Mouse (Mus musculus): ENCODE data around the gene Thsd7a. TPM values are rescaled to one million over a fixed set of nuclear protein-coding genes. Genes with fewer than 3 reads are reported as not detected.

The Thsd7a gene
- total RNA-seq, 2 experiments from 2014 or later = not detected

DNA sequence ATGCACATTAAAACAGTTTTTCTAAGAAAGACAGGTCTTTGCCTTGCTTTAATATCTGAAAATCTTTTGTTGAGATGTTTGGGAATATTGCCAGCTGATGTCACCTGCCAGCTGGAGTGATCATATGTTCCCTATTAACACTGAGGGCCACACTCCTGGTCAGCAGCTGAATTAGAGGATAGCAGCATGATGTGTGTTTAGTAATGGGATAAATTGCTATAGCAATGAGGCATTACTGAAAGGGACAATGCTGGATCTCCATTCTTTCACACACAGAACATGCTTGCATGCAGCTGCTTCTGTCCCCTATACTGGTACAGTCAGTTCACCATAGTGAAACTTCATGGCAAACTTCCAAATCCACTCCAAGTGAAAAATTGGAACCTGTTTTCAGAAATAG is 230.1 kb downstream of the Thsd7a start:
- ATAC-seq (replicated peaks; ENCODE audit: low FRiP score, low TSS enrichment, poor library complexity, severe bottlenecking) = no peak

DNA sequence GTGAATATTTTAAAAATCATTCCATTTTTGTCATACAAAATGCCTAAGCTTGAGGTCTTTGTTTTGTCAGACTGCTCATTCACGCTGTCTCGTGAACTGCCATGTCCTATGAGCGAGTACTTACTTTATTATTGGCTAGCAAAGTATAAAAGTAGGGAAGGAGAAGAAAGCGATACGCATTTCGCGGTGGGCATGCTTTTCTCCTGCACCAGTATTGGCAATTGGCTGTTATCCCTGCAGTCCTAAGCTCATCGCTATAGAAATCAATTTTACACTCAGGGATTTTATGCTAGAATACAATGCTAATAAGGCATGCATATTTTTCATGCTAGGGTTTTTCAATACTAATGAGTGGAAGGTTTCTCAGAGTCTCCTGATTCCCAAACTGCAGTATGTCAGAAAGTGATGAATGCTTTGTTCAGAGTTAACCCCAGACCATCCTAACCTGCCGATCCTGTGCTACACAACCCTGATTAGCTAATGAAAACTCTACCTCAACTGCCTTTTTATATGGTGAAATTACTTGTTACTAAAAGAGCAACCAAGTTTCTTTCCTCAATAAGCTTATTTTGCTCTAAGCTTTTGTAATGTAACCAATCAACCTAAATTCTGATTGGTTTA is 230.8 kb downstream of the Thsd7a start:
- no peak for ATAC-seq (replicated peaks; ENCODE audit: low FRiP score, low TSS enrichment, poor library complexity, severe bottlenecking)

DNA sequence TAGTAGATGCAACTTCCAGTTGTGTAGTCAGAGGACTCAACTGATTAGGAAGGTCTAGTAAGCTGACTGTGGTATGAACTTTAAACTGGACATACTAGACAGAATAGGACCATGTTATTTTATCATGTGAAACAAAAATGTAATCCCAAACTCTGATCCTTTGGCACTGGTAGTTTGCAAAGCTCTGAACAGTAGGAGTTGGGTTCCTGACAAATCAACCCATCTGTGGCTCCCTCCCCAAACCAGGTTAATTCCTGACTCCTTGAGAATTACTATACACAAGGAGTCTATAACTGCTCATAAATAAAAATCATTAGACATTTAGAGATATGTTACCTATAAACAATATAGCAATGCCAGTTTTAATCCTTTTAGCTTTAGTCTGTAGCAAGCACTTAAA is 231.5 kb downstream of the Thsd7a start:
- ATAC-seq (replicated peaks; ENCODE audit: low FRiP score, low TSS enrichment, poor library complexity, severe bottlenecking) = no peak

DNA sequence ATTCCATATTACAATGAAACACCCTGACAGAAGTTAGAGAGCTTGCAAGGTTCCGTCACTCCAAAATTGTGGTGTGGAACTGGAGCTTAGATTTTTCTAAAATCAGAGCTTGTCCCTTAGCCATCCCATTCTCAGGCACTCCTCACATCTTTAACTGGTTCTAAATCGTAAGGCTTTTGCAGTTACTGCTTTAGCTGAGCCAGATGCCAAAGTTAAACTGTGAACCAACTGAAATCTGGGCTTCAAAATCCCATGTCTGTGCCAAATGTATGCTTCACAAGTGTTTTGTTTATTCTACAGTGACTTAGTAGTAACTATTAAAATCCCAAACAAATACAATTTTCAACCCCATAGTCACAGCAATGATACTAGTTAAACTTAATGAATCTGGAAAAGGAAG is 242.3 kb downstream of the Thsd7a start:
- no peak for ATAC-seq (replicated peaks; ENCODE audit: low FRiP score, low TSS enrichment, poor library complexity, severe bottlenecking)

DNA sequence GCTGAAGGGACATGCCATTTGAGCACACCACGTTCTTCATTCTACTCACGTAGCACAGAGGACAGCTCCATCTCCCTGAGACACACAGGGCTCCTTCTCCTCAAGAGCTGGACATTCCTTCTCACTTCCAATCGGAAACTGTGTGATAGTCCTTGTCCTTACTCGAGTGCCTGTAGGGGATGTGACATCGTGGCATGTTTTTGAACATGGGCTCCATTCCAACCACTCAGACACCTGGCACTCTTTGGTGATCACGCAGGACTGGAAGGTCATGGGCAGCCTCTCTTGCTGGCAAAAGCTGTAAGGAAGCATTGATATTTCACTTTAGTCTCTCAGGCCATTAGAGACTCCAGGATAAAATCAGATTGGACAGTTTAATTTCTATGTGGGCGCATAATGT is 245.3 kb downstream of the Thsd7a start:
- ATAC-seq (replicated peaks; ENCODE audit: low FRiP score, low TSS enrichment, poor library complexity, severe bottlenecking) = no peak

DNA sequence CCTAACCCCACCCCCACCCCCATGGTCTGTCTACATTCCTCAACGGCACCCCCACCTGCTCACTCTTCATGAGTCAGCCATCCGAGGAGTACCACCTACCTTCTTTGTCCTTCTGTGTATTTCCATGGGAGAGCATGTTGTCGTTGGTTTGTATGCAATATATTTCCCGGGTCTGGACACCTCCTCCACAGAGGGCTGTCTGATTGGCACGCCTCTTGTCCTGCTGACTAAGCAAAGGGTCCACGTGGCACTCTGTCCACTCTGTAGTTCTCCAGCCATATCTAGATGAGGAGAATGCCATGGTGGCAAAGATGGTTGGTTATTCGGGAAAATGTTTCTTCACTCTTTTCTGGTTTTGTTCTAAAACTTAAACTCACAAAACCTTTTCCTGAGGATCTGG is 248.3 kb downstream of the Thsd7a start:
- ATAC-seq (replicated peaks; ENCODE audit: low FRiP score, low TSS enrichment, poor library complexity, severe bottlenecking) = no peak

DNA sequence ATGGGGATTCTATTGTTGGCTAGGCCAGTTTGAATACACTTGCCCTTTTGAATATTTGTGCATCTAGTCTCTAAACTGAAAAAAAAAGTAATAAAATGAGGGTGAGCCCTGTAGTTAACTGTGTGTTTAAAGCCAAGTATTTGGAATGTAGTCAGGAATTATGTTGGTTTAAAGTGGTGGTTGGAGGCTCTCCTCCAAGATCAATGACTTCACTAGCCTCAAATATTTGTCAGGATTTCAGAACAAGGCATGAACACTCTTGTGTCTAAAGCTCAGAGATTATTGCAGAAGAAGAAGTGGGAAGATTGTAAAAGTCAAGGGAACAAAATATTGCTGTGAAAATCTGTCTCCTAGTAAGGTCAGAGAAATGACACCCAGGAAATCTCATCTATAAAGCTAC is 249.3 kb downstream of the Thsd7a start:
- no peak for ATAC-seq (replicated peaks; ENCODE audit: low FRiP score, low TSS enrichment, poor library complexity, severe bottlenecking)

DNA sequence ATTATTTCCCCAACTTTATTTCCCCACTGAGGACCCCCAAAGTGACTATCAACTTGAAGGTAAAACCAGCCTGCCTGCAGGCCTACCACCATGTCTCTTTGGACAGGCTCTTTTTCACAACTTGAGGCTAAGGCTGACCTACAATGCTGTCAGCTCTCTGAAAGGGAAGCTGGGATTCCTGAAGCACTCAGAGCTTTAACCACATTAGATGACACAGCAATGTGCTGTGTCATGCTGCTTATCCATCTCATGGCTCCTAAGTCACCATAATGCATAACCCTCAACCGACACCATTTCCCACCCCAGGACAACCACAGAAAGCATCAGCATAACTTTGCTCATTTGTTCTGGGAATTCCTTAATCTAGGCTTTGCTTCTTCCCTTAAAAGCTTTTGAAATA is 255.6 kb downstream of the Thsd7a start:
- peak; percentile 52 for ATAC-seq (replicated peaks; ENCODE audit: low FRiP score, low TSS enrichment, poor library complexity, severe bottlenecking)

DNA sequence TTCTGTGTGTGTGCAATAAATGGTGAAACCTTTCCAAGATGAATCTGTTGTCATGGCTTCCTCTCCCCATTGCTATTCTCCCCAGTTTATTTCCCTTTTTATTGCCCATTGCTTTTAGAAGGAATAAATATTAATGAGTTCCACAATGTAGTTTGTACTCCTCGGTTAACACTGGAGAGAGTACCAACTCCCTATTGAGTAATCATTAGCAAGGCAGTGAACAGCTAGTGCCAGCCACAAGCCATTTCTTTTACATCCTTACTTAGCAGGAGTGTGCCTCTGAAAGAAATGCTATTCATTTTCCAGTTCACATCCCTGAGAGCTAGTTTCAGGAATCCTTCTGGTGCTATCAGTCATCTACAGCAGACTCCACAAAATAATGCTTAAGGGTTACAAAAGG is 260.3 kb downstream of the Thsd7a start:
- no peak for ATAC-seq (replicated peaks; ENCODE audit: low FRiP score, low TSS enrichment, poor library complexity, severe bottlenecking)

DNA sequence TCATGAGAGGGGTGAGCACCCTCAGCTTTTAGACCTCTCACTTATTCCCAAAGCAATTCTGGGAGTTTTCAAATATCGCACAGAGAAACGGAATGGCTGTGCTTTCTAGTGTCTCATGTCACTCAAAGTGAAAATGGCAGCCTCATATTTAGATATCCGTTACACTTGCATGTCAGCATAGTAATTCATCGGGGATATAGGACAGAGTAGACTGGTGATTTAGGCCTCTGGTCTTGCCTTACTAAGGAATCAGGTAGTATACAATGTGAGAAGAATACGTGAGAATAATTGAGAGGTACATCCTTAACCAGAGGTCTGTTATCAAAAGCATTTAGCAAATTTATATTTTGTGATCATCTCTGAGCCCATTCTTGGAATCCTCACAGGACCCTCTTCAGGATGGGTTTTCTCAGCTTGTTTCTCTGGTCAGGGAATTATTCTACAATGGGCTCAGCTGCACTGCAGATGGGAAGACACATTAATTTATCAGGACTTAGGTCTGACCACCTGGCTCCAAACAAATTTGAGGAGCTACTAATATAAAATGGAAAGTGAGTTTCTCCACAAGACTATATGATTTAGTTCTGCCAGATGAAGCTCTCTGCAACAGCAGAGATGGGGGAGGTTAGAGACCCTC is 267.6 kb downstream of the Thsd7a start:
- ATAC-seq (replicated peaks; ENCODE audit: low FRiP score, low TSS enrichment, poor library complexity, severe bottlenecking) = no peak

DNA sequence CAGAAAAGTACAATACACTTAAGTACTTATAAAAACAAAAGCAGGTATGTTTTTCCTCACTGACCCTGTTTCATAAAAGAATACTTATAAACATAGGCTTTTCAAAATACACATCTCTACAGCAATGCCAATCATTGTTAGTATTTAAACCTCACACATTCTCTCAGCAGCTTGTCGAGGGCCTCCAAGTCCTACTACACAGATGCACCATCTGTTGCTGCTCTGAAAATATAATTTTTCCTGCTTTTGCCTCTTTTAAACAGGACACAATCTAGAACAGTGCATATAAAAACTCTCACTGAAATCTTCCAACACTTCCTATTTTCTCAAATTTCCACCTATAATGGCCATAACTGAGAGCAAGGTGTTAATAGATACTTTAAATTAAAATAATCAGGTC is 270.9 kb downstream of the Thsd7a start:
- no peak for ATAC-seq (replicated peaks; ENCODE audit: low FRiP score, low TSS enrichment, poor library complexity, severe bottlenecking)

DNA sequence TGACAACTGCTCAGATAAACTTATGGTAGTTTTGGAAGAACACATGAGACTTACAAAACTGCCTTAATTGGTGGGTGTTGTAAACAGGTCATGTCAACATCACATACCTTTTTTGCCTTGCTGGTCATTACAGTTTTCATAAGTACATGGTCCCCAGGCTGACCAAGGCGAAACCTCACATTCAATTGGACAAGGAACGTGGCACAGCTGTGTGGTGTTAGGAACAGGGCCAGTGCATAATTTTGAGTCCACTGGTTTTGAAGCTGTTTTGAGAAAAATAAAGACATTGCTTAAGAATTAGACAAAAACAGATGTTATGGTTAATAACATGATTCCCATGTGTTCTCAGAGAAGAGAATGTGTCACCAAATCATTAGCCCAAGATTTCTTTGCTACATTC is 278.3 kb downstream of the Thsd7a start:
- no peak for ATAC-seq (replicated peaks; ENCODE audit: low FRiP score, low TSS enrichment, poor library complexity, severe bottlenecking)

DNA sequence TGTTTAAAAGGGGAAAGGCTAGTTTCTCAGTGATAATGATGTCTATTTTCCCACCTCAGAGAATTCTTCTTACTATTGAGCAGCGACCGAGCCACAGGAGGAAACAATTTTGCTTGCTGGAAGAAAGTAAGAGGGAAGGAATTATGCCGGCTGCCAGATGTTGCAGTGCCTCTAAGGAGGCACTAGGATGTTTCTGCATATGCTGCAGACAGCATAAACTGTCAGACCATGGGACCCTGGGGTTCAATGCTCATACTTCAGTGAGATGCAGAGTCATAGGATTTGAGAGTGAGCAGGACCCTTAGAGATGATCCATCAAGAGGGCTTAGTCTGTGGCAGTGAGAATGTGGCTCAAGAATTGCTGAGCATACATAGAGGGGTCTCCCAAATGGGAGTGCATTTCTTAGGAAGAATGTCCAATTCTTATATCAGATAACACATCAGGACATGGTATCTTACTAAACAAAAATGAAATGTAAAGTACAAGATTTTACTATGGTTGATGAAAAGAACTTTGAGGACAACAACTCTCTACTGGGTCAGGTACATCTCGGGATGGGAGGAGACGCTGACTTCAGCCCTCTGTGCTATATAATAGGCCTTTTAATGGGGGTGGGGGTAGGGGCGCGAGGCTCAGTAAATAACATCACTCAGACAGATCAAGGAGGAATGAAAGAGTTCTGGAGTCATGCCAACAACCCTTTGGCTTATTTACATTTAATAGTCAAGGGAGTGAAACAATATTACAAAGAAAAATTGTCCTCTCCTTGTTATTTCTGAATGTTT is 281.7 kb downstream of the Thsd7a start:
- ATAC-seq (replicated peaks; ENCODE audit: low FRiP score, low TSS enrichment, poor library complexity, severe bottlenecking) = no peak

DNA sequence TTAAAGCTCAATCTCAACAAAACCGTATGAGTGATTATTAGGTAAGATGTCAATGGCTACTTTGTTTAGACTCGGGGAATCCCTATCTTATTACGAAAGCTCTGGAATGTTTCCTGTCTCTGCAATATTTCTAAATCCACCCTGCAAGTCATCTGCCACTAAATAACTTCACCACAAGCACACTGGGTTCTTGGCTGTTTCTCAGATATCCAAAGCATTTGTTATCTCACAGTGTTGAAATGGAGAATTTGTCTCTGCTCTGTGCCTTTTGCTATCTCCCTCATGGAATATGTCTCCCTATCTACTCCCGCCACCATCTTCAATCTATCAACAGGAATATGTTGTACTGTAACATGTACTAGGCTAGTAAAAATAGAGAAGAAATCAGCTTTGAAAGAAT is 290.4 kb downstream of the Thsd7a start:
- no peak for ATAC-seq (replicated peaks; ENCODE audit: low FRiP score, low TSS enrichment, poor library complexity, severe bottlenecking)

DNA sequence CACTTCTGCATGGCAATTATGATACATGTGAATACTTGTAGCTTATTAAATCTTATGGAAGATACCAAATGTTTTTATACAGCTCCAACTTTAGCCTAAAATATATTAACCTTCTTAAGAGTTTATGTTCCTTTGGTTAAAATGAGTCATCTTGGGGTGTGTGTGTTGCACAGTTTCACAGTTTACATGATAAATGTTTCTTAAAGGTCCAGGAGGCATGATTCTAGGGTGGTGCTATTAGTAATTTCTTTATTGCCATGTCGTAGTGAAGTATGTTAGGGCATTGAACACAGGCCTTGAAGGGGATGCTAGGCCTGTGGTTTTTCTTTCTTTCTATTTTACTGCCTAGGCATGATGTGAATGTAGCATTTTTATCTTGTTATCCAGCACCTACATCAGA is 291.8 kb downstream of the Thsd7a start:
- no peak for ATAC-seq (replicated peaks; ENCODE audit: low FRiP score, low TSS enrichment, poor library complexity, severe bottlenecking)

DNA sequence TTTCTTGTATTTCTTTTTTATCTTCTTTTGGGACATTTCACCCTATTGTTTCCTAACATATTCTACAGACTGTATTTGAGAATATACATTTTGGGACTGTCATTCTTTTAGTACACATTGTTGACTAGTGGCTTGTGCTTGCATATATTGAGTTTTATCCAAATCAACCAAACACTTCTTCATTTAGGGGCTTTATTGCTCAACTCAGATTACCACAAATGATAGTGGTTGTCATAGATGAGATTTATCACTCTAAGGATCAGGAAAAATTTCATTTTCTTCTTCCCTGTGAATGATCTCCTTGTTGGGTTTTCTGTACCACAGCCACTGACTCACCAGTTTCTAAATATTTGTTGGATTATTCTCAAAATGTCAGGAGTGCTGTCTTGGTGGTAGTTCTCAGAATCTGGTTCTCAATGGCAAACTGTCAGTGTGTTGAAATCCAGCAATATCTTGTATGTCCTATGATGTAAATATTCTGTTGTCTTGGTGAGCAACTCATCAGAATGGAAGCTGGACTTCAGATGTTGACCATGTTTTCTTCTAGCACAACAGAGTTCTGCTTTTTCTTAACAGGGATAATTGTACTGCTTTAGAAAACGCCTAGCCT is 294.2 kb downstream of the Thsd7a start:
- no peak for ATAC-seq (replicated peaks; ENCODE audit: low FRiP score, low TSS enrichment, poor library complexity, severe bottlenecking)

DNA sequence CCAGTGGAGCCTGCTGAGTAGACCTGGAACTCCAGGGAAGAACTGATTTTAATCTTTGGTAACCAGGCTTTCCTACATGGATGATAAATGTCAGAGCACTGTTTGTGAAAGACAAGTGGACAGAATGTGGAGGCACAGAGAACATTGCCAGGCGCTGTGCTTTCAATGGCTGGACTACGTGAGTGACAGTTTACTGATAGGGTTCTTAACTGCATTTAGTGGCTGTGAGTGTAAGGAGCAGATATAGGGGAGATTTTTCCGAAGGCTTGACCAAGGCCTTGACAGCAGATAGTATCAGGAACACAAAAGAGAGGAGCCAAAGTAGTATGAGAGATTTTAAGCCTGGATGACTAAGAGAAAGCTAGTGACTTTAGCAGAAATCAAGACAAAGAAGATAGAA is 295.1 kb downstream of the Thsd7a start:
- no peak for ATAC-seq (replicated peaks; ENCODE audit: low FRiP score, low TSS enrichment, poor library complexity, severe bottlenecking)

DNA sequence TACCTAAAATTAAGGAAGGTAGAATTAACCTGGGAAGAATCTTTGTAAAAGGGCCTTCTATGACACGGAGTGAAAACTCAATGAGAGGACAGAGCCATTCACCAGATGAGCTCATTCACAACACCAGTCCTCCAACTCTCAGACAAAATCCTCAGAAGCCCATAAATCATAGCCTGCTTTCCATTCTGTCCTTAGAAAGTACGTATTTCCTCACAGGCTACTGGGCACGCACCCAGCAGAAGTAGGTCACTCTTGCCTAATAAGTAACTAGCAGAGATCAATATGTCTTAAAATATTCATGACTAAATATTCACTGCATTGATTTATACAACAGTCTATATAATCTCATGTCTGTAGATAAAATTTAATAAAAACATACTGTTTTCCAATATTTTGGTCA is 300.4 kb downstream of the Thsd7a start:
- no peak for ATAC-seq (replicated peaks; ENCODE audit: low FRiP score, low TSS enrichment, poor library complexity, severe bottlenecking)

DNA sequence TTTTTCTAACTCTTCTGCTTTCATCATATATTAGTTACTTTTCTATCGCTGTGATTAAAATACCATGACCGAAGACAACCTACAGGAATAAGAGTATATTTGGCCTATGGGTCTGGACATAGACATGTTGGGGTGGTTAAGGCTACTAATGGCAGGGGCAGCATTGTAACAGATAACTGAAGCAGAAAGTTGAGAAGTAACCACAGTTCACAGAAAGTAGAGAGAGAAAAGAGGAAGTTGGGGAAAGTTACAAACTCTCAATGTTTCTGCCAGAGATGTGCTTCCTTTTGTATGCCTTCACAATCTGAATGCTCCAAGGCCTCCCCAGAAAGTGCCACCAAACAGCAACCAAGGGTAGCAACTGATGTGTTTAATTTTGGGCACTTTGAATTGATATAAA is 303.7 kb downstream of the Thsd7a start:
- no peak for ATAC-seq (replicated peaks; ENCODE audit: low FRiP score, low TSS enrichment, poor library complexity, severe bottlenecking)

DNA sequence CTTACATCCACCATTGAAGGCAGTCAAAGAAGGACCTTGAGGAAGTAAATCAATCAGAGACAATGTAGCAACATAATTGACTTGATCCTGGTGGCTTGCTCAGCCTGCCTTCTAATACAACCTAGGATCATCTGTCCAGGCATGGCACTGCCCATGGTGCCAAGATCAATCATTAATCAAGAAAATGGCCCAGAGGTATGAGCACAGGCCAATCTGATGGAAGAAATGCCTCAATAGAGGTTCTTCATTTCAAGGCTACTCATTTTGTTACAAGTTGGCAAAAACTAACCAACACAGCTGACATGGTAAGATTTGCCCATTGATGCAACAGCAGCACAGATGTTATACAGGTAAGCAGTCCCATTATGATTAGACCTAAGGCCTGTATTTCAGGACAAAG is 309.6 kb downstream of the Thsd7a start:
- no peak for ATAC-seq (replicated peaks; ENCODE audit: low FRiP score, low TSS enrichment, poor library complexity, severe bottlenecking)

DNA sequence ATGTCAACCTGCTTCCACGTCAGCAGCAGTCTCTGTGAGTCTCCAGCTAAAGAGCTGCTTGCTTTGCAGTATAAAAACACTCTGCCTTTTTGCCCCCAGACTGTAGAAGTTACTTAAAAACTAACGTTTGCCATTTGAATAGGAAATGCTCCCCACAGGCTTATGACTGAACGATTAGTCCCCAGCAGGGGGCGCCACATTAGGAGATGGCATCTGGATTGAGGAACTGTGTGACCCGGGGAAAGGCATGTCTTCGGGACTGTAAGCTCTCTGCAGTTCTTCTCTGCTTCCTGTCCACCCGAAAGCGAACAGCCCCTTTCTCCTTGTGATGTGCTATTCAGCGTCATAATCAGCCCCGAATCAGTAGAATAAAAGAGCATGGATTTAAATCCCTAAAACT is 330.1 kb downstream of the Thsd7a start:
- no peak for ATAC-seq (replicated peaks; ENCODE audit: low FRiP score, low TSS enrichment, poor library complexity, severe bottlenecking)

Measured in megakaryocyte-erythroid progenitor cell, adult 5-6 weeks (primary cell).